Mouse (Mus musculus) left cerebral cortex, postnatal 36 days (tissue): ENCODE results near the gene Myo1b. TPM values are rescaled to one million over a fixed set of nuclear protein-coding genes. Genes with fewer than 3 reads are reported as not detected.

Source experiments
- DNase-seq, 2 experiments: peaks; one replicate each; pipeline ENCODE4 v3.0.0; 2021 to 2022; ENCODE audit warnings: low spot score in 2 of 2, mixed read lengths in 1 of 2
- intact Hi-C: fragments of 180-260 bp; cut with DNase I; formaldehyde crosslinking; loops from one replicate; pipeline ENCODE4 v1.15.1; 2025
- total RNA-seq, 2 experiments: library from RNA; stranded (reverse); gene quantifications; 2 replicates each; pipeline ENCODE4 v1.2.3; 2021

Myo1b gene
- 10 to 100 TPM; 28.5 to 39.4 TPM for total RNA-seq

- DNase-seq, result peak; percentile 37 to 50
- intact Hi-C loops, result no loop called here
Measured at GRCm38 (mm10) chr1:51915576-51916156, at the start of gene Myo1b. Myo1b (minus strand) TSS chr1:51916071.

DNA sequence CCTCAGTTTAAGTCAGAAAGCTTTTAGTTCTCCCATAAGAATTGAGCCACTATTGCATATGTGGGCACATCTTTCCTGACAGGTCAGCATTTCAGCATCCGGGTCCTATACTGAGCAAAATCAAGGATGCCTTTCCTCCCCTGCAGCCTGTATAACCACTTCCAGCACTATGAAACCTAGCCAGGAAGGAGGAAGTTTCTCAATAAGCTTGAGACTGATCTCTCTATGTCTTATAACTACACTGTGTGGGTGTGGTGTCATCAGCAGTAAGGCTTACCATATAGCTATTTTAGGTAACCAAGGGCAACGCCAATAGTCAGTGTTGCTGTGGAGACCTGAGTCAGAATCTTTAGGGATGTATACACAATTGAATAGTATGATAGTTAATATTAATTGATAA lies 48.8 kb upstream of the Myo1b start:
- intact Hi-C loops, result no loop called here
- DNase-seq, result no peak

DNA sequence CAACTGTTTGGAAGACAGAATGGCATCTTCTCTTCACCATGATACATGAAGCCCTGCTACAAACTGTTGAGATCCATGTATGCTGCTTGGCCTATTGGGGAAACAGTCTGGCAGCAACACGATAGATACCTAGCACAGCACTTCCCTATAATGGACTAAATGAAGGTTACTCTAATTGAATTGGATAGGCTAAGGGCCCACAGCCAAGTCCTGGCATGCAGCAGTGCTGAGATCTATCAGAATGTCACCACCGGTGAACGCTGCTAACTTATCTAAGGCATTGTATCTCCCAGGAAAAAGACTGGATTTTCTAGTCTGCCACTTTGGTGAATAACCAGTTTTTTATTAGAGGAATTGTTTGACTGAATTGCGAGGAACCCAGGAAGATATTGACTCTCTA lies 31.2 kb upstream of the Myo1b start:
- DNase-seq, result no peak
- intact Hi-C loops, result no loop called here

GRCm38 (mm10) chr1:51944755-51945154 lies 28.9 kb upstream of the Myo1b start:
- intact Hi-C loops, result loop anchor here (2.0 kb wide), 1 partner anchor 276 kb away; no protein-coding TSS in a partner anchor
- DNase-seq, result peak in 1 of 2 experiments; percentile 19

DNA sequence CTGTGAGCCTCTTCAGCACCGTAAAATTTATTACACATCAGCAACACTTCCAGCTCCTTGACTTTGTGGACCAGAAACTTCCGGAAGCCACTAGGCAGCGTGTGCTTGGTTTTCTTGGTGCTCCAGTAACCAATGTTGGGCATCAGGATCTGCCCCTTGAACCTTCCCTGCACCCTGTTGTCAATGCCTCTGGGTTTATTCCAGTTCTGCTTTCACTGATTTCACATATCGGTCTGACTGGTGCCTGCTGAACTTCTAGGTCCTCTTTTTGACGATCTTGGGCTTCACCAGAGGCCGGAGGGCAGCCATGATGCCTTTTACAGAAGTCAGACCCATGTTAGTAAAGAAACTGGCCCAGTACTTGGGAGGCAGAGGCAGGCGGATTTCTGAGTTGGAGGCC lies 22.5 kb upstream of the Myo1b start:
- no peak for DNase-seq
- intact Hi-C loops, result no loop called here

- intact Hi-C loops, result no loop called here
- no peak for DNase-seq
Measured at GRCm38 (mm10) chr1:51935006-51935405, 19.1 kb upstream of the Myo1b start.

GRCm38 (mm10) chr1:51934176-51934924 lies 18.5 kb upstream of the Myo1b start:
- no peak for DNase-seq
- intact Hi-C loops, result no loop called here

- DNase-seq, result no peak
- intact Hi-C loops, result no loop called here
Measured at GRCm38 (mm10) chr1:51932826-51933225, 17.0 kb upstream of the Myo1b start.

DNA sequence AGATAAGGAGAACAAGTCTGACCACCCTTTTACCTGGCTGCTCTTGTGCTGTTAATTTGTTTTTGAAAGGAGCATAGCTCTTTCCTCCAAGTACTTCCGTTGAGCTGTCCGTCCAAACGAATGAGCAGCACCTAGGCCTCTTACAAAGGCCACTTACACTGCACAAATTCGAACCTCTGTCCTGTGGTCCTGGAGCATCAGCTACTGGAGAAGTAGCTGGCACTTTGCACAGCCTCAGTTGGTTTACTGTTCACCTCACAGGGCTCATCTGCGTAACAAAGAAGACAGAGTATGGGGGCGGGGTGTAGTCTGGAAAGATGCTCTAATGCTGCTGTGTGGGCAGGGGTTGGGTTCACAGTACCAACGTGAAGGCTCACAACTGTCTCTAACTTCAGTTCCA lies 15.7 kb upstream of the Myo1b start:
- no peak for DNase-seq

DNA sequence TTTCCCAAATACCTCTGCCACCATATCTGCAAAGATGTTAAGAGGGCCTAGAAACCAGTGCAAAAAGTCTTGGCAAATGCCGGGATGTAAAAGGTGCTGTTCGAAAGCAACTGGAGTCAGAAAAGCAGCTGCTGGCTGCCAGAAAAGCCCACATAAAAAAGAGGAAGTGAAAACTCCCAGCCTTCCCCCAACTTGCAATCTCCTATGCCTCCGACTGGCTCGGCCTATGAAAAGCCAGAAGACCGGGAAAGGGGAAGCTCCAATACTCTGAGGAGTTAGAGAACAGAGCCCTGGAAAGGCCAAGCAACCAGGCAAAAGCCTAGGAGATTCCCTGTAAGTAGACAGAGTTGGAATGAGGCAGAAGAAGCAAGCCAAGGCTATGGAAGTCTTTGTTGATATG lies 14.7 kb upstream of the Myo1b start:
- DNase-seq, result no peak

More for the DNA sequence above, 15.7 kb upstream of the Myo1b start:
- intact Hi-C loops, result no loop called here

GRCm38 (mm10) chr1:51929557-51929956 lies 13.7 kb upstream of the Myo1b start:
- intact Hi-C loops, result no loop called here

More for the DNA sequence above, 14.7 kb upstream of the Myo1b start:
- intact Hi-C loops, result no loop called here

GRCm38 (mm10) chr1:51922820-51923219 lies 6.9 kb upstream of the Myo1b start:
- intact Hi-C loops, result no loop called here
- no peak for DNase-seq

More at GRCm38 (mm10) chr1:51929557-51929956, 13.7 kb upstream of the Myo1b start:
- DNase-seq, result no peak

- no peak for DNase-seq
- intact Hi-C loops, result no loop called here
Measured at GRCm38 (mm10) chr1:51916276-51916675, 405 bp upstream of the Myo1b start.

GRCm38 (mm10) chr1:51915051-51915575 lies 758 bp downstream of the Myo1b start:
- intact Hi-C loops, result no loop called here

DNA sequence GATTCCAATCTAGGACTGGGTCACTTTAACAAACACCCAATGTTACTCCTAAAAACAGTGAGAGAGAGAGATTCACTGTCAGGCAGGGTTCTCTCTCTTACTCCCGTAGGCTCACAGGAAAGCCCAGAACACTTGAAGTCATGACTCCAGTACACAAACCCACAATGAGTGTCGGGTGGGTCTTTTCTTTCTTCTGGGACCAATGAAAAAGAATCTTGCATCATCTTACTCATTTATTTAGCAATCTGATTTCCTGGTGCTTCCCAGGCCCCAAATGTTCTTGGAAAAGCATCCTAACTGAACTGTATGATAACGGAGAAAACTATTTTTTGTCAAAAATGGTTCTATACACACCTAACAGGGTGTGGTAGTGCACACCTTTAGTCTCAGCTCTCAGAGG lies 1.8 kb downstream of the Myo1b start:
- intact Hi-C loops, result no loop called here
- no peak for DNase-seq

More at GRCm38 (mm10) chr1:51915051-51915575, 758 bp downstream of the Myo1b start:
- DNase-seq, result peak in 1 of 2 experiments; percentile 40

DNA sequence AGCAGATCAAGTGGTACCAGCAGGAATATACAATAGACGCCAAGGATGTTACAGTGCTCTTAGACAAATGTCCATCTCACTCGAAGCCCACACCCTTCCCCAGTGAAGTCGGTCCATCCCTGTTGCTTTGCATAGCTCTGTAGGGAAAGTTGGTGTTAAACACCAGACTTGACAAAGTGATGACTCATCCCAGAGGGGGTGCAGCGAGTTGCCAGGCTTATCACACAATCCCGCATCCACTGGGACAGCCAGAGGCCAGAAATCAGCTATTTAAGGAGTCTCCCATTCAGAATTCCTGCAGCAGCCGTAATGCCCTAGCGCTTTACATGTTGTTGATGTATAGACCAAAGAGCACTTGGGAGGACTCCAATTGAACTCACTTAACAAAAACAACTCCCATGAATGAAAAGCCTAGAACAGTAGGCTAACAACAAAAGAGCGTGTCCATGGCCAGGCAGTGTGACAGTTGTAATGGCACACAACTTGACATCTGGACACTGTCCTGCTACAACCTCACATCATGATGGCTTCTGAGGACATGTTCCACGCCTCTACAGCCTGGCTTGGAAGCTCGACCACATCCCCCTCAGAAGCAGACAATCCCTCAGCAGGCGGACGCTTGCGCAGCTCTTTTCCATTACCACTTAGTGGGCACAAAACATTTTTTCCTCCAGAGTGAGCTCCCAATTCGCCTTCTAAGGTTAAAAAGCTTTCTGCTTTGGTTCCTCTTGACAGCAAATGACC lies 2.6 kb downstream of the Myo1b start:
- DNase-seq, result no peak
- intact Hi-C loops, result no loop called here

GRCm38 (mm10) chr1:51911331-51911730 lies 4.5 kb downstream of the Myo1b start:
- no peak for DNase-seq
- intact Hi-C loops, result no loop called here

- peak in 1 of 2 experiments; percentile 31 for DNase-seq
Measured at GRCm38 (mm10) chr1:51909204-51909603, 6.7 kb downstream of the Myo1b start.

GRCm38 (mm10) chr1:51907821-51908220 lies 8.1 kb downstream of the Myo1b start:
- no peak for DNase-seq
- intact Hi-C loops, result loop anchor here (5.0 kb wide), 1 partner anchor 86 kb away; no protein-coding TSS in a partner anchor

More at GRCm38 (mm10) chr1:51909204-51909603, 6.7 kb downstream of the Myo1b start:
- intact Hi-C loops, result loop anchor here (5.0 kb wide), 1 partner anchor 87 kb away; no protein-coding TSS in a partner anchor
